Mouse (Mus musculus) thymus, adult 2 months (tissue): ENCODE measurements around the gene Msrb3.

ENCODE experiments used
- CTCF ChIP-seq: fragments of 200-500 bp; IDR thresholded peaks from 2 replicates; pipeline ENCODE4 v1.5.1; 2012; ENCODE audit warnings: mild to moderate bottlenecking, control low read depth, low read length, moderate library complexity, borderline replicate concordance; ENCODE audit not compliant: control insufficient read depth, poor library complexity, insufficient read depth; ENCODE audit errors: extremely low read depth
- POLR2A ChIP-seq: fragments of 200-500 bp; IDR thresholded peaks from 2 replicates; pipeline ENCODE4 v1.6.1; 2012; ENCODE audit warnings: mild to moderate bottlenecking, low read length, control low read depth, moderate library complexity; ENCODE audit not compliant: control insufficient read depth, poor library complexity, insufficient read depth; ENCODE audit errors: extremely low read depth

- TF ChIP-seq CTCF (no peak), POLR2A (no peak)
Measured at GRCm38 (mm10) chr10:120751295-120751722, 147.6 kb downstream of the Msrb3 start.
